Mouse (Mus musculus) central nervous system, embryonic 18 days (tissue): ENCODE measurements around the gene Polr3g. TPM values are rescaled to one million over a fixed set of nuclear protein-coding genes. Genes with fewer than 3 reads are reported as not detected.

Experiments
- polyA plus RNA-seq: library from polyadenylated mRNA; depleted of rRNA; stranded (reverse); fragments of >200 nt; gene quantifications from 2 replicates; pipeline ENCODE4 v1.2.3, GENCODE M21; 2012; rRNA removed

Polr3g gene
- polyA plus RNA-seq: 2.9 and 3.8 TPM in 2 replicates

DNA sequence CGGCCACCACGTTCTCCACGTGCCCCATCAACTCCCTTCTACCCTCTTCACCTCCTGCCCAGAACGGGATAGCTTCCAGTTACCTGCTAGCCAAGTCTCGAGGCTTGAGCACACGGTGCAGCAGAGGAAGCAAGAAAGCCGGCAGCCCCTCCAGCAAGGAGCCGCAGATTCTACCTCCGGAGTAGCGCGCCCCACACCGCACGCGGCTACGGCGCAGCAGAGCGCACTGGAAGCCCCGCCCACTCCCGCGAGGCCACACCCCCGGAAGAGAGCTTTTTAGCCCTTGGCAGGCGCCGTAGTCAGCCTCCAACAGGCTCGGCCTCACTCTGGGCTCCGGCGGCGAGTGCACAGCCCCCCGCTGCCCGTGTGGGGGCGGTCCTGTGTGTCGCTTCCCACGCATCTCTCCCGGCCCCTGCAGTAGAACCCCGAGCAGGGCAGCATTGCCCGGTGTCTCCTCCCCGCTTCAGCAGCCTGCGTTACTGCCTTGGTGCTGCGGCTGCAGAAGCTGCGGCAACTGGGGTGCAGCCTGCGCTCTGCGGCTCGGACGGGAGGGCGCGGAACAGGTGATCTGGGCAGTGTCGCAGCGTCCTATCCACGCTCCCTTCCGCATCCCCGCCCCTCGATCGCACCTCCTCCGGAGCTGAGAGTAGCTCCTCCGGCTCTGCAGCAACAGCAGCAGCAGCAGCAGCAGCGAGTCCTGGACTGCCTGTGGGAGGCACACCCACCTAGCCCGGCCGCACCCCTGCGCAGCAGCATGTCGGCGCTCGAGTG lies at the start of gene Polr3g, which contains the start of gene Mblac2:
Gene Polr3g, minus strand, starts transcription at position 239 of the 771 bp plus-strand sequence.
Gene Mblac2, plus strand, starts transcription at position 567 of the 771 bp plus-strand sequence.

DNA sequence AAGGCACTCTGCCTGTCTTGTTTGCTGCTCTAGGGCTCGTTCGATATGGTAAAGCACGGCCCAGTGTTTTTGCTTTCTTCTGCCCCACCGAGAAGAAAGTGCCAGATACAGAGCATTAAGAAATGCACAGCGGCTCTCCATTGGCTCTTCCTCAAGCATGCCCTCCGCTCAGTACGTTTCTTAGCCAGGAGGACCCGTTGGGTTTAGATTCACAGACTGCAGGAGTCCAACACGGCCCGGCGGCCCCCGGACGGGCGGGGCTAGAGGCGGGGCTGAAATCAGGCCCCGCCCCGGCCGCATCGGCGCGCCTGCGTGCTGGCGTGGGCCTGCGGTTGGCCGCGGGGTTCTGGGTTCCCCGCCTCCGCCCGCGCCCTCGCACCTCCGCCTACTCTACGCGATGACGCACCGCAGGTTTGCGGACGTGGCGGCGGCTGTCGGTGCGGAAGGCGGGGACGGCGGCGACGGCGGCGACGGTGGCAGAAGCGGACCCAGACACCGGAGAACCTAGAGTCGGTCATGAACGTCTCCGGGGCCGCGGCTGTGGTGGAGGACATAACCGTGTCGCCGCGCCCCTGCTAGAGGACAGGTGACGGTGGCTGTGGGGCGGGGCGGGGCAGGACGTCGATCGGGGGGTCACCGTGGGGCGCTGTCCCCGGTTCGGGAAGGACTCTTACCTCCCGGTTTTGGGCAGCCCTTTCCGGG lies 53.3 kb downstream of the Polr3g start, which contains the start of gene Lysmd3:
Gene Lysmd3, plus strand, starts transcription at position 313 of the 702 bp plus-strand sequence.

DNA sequence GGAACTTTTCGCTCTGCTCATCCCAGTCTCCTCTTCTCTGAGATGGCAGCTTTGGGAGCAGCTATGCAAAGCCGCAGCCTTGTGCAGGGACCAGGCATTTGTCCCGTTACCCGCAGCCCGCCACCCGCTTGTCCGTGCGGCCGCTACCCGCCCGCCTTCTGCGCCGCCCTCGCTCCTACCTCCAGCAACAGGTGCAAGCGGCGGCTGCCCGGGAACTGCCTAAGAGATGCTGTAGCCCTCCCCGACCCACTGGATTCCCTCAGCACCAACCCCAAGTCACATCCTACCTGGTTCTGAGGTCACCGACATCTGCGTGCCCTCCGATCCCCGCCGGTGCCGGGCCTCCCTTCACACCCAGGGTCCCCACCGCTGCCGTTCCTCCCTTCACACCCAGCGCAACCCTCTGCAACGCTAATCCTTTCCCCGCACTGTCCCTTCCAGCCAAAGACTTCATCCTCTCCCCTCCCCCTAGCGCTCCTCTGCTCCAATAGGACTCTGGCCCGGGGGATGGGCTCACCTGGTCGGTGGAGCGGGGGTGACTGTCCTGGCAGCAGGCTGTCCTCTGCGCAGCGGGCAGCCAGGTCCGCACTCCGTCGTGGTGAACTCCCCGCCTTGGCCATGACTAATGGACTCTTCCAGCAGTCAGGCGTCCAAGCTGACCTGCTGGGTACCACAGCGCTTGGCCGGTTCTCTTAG lies 77.9 kb downstream of the Polr3g start, which contains the start of gene Adgrv1:
Gene Adgrv1, minus strand, starts transcription at position 435 of the 696 bp plus-strand sequence.

Other genes with a start within 250 kb of the Polr3g start
- gene Adgrv1, start 77.9 kb downstream of the Polr3g start, polyA plus RNA-seq: 7.6 and 9.7 TPM in 2 replicates
- 10.9 and 11.3 TPM in 2 replicates for gene Lysmd3, start 53.4 kb downstream of the Polr3g start, polyA plus RNA-seq
- 26.1 and 27.0 TPM in 2 replicates for gene Mblac2, start 328 bp upstream of the Polr3g start, polyA plus RNA-seq
- 271 and 294 TPM in 2 replicates for gene Cetn3, start 72.1 kb upstream of the Polr3g start, polyA plus RNA-seq